Mouse (Mus musculus): ENCODE results near the gene Stra6. TPM values are rescaled to one million over a fixed set of nuclear protein-coding genes. Genes with fewer than 3 reads are reported as not detected.

Stra6 gene
- polyA plus RNA-seq, 1 experiment from 2014 or later: 10.1 TPM

DNA sequence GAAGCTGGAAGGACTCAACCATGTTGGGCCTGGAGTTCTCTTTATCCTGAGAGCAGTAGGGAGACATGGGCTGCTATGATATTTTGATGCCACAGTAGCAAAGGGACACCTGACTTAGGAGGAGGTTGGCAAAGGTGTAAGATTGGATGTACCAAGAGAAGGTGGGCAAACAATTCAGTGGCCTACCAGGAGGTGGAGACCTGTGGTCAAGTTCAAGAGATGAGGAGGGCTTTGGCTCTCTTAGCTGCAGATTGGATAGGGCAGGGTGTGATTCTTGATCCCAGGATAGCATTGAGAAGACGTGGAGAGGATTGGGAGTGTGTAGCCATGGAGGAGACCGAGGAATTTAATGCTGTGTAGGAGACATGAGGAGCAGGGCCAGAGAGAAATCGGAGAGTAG lies 30.2 kb downstream of the Stra6 start:
- Histone ChIP-seq H3K9me3 (ENCODE audit: control insufficient read depth, low read length) (no peaks in the 10 kb centered on the region), H3K4me2 (ENCODE audit: low read length) (no peak overlapping the region), H3K36me3 (ENCODE audit: control insufficient read depth, insufficient read depth, low read length) (no peaks in the 10 kb centered on the region), H3K27ac (replicated peaks; ENCODE audit: low read depth, low read length) (no peak overlapping the region), H3K27me3 (ENCODE audit: control insufficient read depth, insufficient read depth, low read length) (no peaks in the 10 kb centered on the region), H3K4me1 (ENCODE audit: control insufficient read depth, insufficient read depth, low read length) (peaks cover 19% of the 10 kb centered on the region), H3K9ac (replicated peaks; ENCODE audit: low read length) (no peak overlapping the region), H3K4me3 (replicated peaks; ENCODE audit: low read depth, low read length) (no peak overlapping the region)
- no peak for DNase-seq
- no peak for ATAC-seq (ENCODE audit: low FRiP score, low TSS enrichment)
- WGBS: 60% methylated on average over 3 of the region's 3 CpGs

DNA sequence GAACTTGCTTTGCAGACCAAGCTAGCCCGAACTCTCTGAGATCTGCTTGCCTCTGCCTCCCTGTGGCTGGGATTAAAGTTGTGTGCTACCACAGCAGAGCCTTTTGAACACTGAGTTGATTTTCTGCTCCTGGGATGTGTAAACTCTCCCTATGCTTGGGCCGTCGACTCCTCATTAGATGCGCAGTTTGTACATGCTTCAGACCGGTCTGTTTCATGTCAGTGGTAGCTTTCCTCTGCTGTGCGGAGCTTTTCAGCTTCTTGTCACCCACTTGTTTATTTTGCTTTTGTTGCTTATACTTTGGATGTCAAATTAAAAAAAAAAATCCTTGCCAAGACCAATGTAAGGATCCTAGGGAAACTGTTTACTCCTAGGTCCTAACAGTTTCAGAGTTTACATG lies 32.4 kb downstream of the Stra6 start:
- 76% methylated on average over 6 of the region's 6 CpGs for WGBS
- Histone ChIP-seq H3K9ac (replicated peaks; ENCODE audit: low read length) (no peak overlapping the region), H3K27ac (replicated peaks; ENCODE audit: low read depth, low read length) (peak overlapping the region; percentile 75; the same call in 1 of the 2 replicates), H3K36me3 (ENCODE audit: control insufficient read depth, insufficient read depth, low read length) (no peaks in the 10 kb centered on the region), H3K27me3 (ENCODE audit: control insufficient read depth, insufficient read depth, low read length) (no peaks in the 10 kb centered on the region), H3K9me3 (ENCODE audit: control insufficient read depth, low read length) (no peaks in the 10 kb centered on the region), H3K4me3 (replicated peaks; ENCODE audit: low read depth, low read length) (no peak overlapping the region), H3K4me1 (ENCODE audit: control insufficient read depth, insufficient read depth, low read length) (peaks cover 19% of the 10 kb centered on the region), H3K4me2 (ENCODE audit: low read length) (no peak overlapping the region)
- ATAC-seq (ENCODE audit: low FRiP score, low TSS enrichment) (no peak), DNase-seq (no peak)

DNA sequence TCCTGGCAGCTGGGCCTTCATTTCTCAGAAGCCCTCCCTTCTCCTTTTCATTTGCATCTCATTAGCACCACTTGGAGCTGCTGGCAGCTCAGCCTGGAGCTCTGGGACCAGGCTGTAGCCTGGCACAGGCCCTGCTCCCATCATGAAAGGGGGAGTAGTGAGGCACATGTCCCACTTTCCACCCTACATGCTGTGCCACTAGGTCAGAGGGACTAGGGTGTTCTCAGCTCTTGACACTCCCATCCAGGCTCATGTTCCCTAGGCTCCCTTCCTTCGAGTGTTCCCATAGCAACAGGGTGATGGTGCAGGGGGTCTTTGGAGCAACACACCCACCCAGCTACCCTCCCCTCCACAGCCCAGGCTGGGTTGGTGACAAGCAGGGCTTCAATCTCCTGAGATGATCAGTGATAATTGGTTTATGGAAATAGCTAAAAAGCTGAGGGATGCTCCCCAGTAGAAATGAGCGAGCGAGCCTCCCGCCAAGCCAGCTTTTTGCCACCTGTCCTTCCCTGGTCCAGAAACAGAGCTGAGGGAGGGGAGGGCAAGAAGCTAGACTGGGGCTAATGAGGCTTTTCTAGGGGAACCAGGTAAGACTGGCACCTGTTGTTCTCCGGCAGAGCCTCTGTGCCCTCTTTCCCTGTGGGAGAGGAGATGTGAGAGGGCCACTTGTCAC lies 33.2 kb downstream of the Stra6 start:
- WGBS: 47% methylated on average over 5 of the region's 5 CpGs
- H3K27me3 ChIP-seq (ENCODE audit: control insufficient read depth, insufficient read depth, low read length): no peaks in the 10 kb centered on the region

DNA sequence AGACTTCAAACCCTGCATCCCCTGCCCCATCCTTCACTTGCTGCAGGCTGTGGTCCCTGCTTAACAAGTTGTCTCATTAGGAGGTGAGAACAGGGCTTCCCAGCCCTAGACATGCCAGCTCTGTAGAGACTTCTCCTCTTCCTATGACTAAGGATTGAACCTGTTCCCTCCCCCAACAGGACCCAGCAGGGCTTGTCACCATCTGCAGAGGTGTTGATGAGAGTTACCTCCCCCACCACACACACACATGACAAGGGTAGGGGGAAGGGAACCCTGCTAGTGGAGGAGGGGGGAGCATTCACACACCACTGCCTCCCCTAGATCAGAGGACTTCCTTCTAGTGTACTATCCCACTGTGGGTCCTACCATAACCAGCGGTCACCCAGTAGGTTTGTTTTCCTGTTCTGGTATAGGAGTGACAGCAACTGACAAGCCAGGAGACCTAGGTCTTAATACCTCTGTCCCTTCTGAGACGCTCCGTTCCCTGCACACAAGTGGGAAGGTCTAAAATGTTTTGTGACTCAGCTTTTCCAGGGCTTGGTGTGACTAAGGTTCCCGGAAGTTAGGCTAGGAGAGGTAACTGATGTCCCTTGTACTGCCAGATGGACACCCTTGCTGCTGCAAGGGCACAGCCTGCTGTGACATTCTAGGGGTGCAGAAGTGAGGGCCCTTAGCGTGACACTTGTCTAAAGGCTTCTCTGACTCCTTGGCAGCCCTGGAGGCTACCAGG lies 36.4 kb downstream of the Stra6 start:
- H3K36me3 ChIP-seq (ENCODE audit: control insufficient read depth, insufficient read depth, low read length): no peaks in the 10 kb centered on the region
- H3K9me3 ChIP-seq (ENCODE audit: control insufficient read depth, low read length): no peaks in the 10 kb centered on the region
- no peaks in the 10 kb centered on the region for H3K27me3 ChIP-seq (ENCODE audit: control insufficient read depth, insufficient read depth, low read length)
- no peak overlapping the region for H3K4me3 ChIP-seq (replicated peaks; ENCODE audit: low read depth, low read length)
- 75% methylated on average over 5 of the region's 5 CpGs for WGBS
- ATAC-seq (ENCODE audit: low FRiP score, low TSS enrichment): no peak
- no peak overlapping the region for H3K27ac ChIP-seq (replicated peaks; ENCODE audit: low read depth, low read length)
- peaks cover 26% of the 10 kb centered on the region for H3K4me1 ChIP-seq (ENCODE audit: control insufficient read depth, insufficient read depth, low read length)
- H3K9ac ChIP-seq (replicated peaks; ENCODE audit: low read length): no peak overlapping the region
- no peak for DNase-seq
- H3K4me2 ChIP-seq (ENCODE audit: low read length): no peak overlapping the region

More for the DNA sequence above, 33.2 kb downstream of the Stra6 start:
- Histone ChIP-seq H3K9me3 (ENCODE audit: control insufficient read depth, low read length) (no peaks in the 10 kb centered on the region), H3K9ac (replicated peaks; ENCODE audit: low read length) (no peak overlapping the region), H3K4me1 (ENCODE audit: control insufficient read depth, insufficient read depth, low read length) (peaks cover 20% of the 10 kb centered on the region), H3K4me2 (ENCODE audit: low read length) (no peak overlapping the region), H3K4me3 (replicated peaks; ENCODE audit: low read depth, low read length) (no peak overlapping the region), H3K27ac (replicated peaks; ENCODE audit: low read depth, low read length) (peak overlapping the region; percentile 75), H3K36me3 (ENCODE audit: control insufficient read depth, insufficient read depth, low read length) (no peaks in the 10 kb centered on the region)
- DNase-seq (peak; percentile 72), ATAC-seq (ENCODE audit: low FRiP score, low TSS enrichment) (peak; percentile 57; the same call in 1 of the 2 replicates)

- 72% methylated on average over 4 of the region's 4 CpGs for WGBS
- Histone ChIP-seq H3K9ac (replicated peaks; ENCODE audit: low read length) (no peak overlapping the region), H3K27me3 (ENCODE audit: control insufficient read depth, insufficient read depth, low read length) (no peaks in the 10 kb centered on the region), H3K27ac (replicated peaks; ENCODE audit: low read depth, low read length) (no peak overlapping the region), H3K4me3 (replicated peaks; ENCODE audit: low read depth, low read length) (no peak overlapping the region), H3K36me3 (ENCODE audit: control insufficient read depth, insufficient read depth, low read length) (no peaks in the 10 kb centered on the region), H3K4me1 (ENCODE audit: control insufficient read depth, insufficient read depth, low read length) (peaks cover 16% of the 10 kb centered on the region), H3K4me2 (ENCODE audit: low read length) (no peak overlapping the region), H3K9me3 (ENCODE audit: control insufficient read depth, low read length) (no peaks in the 10 kb centered on the region)
- DNase-seq: no peak
- ATAC-seq (ENCODE audit: low FRiP score, low TSS enrichment): no peak
Observed at GRCm38 (mm10) chr9:58102013-58102412, 38.4 kb downstream of the Stra6 start.

- H3K36me3 ChIP-seq (ENCODE audit: control insufficient read depth, insufficient read depth, low read length): no peaks in the 10 kb centered on the region
- 39% methylated on average over 6 of the region's 6 CpGs for WGBS
- H3K4me1 ChIP-seq (ENCODE audit: control insufficient read depth, insufficient read depth, low read length): peaks cover 19% of the 10 kb centered on the region
- no peak for DNase-seq
- no peak overlapping the region for H3K4me3 ChIP-seq (replicated peaks; ENCODE audit: low read depth, low read length)
- no peak for ATAC-seq (ENCODE audit: low FRiP score, low TSS enrichment)
- H3K27me3 ChIP-seq (ENCODE audit: control insufficient read depth, insufficient read depth, low read length): no peaks in the 10 kb centered on the region
- H3K9ac ChIP-seq (replicated peaks; ENCODE audit: low read length): no peak overlapping the region
- no peak overlapping the region for H3K27ac ChIP-seq (replicated peaks; ENCODE audit: low read depth, low read length)
- no peak overlapping the region for H3K4me2 ChIP-seq (ENCODE audit: low read length)
- no peaks in the 10 kb centered on the region for H3K9me3 ChIP-seq (ENCODE audit: control insufficient read depth, low read length)
Observed at GRCm38 (mm10) chr9:58103647-58104046, 40.1 kb downstream of the Stra6 start.

DNA sequence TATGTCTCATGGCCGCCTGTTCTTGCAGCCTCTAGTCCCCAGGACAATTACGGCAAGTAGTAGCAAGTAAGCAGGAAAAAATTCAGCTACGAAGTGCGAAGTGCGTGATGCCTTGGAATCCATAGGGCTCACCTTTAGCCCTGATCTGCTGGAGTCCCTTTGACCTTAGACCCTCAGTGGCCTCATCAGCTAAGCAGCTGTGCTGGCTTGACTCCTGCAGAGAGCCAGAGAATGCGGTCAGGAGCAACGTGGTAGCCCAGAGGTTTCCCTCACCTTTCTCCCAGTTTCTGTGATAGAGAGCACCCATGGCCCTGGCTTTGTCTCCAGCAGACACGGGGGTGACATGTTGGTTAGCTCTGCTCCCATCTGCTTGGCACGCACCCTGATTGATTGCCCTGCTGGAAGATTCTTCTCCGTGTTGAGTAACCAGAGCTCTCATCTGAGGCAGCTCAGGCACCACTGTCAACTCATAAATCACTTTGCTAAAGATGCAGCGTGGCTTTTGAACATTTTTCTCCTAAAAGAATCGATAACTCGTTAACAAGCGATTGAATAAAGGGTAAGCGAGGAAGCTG lies 42.1 kb downstream of the Stra6 start:
- H3K27ac ChIP-seq (replicated peaks; ENCODE audit: low read depth, low read length): no peak overlapping the region

GRCm38 (mm10) chr9:58107494-58107893 lies 43.9 kb downstream of the Stra6 start:
- peaks cover 36% of the 10 kb centered on the region for H3K4me1 ChIP-seq (ENCODE audit: control insufficient read depth, insufficient read depth, low read length)
- H3K4me2 ChIP-seq (ENCODE audit: low read length): no peak overlapping the region
- peak overlapping the region; percentile 60 for H3K27ac ChIP-seq (replicated peaks; ENCODE audit: low read depth, low read length)
- ATAC-seq (ENCODE audit: low FRiP score, low TSS enrichment): no peak
- peak; percentile 62 for DNase-seq
- H3K27me3 ChIP-seq (ENCODE audit: control insufficient read depth, insufficient read depth, low read length): no peaks in the 10 kb centered on the region
- H3K9ac ChIP-seq (replicated peaks; ENCODE audit: low read length): no peak overlapping the region
- H3K36me3 ChIP-seq (ENCODE audit: control insufficient read depth, insufficient read depth, low read length): no peaks in the 10 kb centered on the region
- WGBS: 22% methylated on average over 5 of the region's 5 CpGs
- no peak overlapping the region for H3K4me3 ChIP-seq (replicated peaks; ENCODE audit: low read depth, low read length)
- H3K9me3 ChIP-seq (ENCODE audit: control insufficient read depth, low read length): no peaks in the 10 kb centered on the region

More for the DNA sequence above, 42.1 kb downstream of the Stra6 start:
- H3K4me2 ChIP-seq (ENCODE audit: low read length): no peak overlapping the region
- ATAC-seq (ENCODE audit: low FRiP score, low TSS enrichment) (no peak), DNase-seq (no peak)
- no peak overlapping the region for H3K4me3 ChIP-seq (replicated peaks; ENCODE audit: low read depth, low read length)
- no peaks in the 10 kb centered on the region for H3K36me3 ChIP-seq (ENCODE audit: control insufficient read depth, insufficient read depth, low read length)
- no peaks in the 10 kb centered on the region for H3K27me3 ChIP-seq (ENCODE audit: control insufficient read depth, insufficient read depth, low read length)
- WGBS: 76% methylated on average over 15 of the region's 15 CpGs
- no peaks in the 10 kb centered on the region for H3K9me3 ChIP-seq (ENCODE audit: control insufficient read depth, low read length)
- H3K9ac ChIP-seq (replicated peaks; ENCODE audit: low read length): no peak overlapping the region
- peaks cover 25% of the 10 kb centered on the region for H3K4me1 ChIP-seq (ENCODE audit: control insufficient read depth, insufficient read depth, low read length)

Measured in midbrain, embryonic 14.5 days (tissue).